Mouse (Mus musculus): Measurements from ENCODE around the gene Acap3. TPM values are rescaled to one million over a fixed set of nuclear protein-coding genes. Genes with fewer than 3 reads are reported as not detected.

The Acap3 gene
- total RNA-seq, 2 experiments from 2014 or later, result 9.0 to 27.8 TPM

DNA sequence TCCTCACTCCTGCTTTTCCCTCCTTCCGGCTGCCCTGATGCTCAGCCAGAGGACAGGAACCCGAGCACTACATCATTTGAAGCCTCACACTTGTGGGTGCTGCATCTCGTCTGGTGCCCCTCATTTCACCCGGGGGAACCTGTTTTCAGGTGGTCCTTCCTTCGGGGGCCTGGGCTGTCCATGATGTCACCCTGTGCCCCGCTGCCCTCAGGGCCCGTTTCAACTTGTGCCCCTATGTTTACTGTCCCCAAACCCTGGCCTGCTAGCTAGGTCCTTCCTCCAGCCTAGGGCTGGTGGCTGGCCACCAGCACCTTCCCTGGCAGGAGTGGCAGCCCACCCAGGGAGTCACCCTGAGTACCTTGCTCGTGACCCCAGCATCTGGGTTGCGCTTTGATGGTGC, 14.5 kb downstream of the Acap3 start:
- no peak for ATAC-seq (replicated peaks; ENCODE audit: low FRiP score, low TSS enrichment, poor library complexity, severe bottlenecking)

DNA sequence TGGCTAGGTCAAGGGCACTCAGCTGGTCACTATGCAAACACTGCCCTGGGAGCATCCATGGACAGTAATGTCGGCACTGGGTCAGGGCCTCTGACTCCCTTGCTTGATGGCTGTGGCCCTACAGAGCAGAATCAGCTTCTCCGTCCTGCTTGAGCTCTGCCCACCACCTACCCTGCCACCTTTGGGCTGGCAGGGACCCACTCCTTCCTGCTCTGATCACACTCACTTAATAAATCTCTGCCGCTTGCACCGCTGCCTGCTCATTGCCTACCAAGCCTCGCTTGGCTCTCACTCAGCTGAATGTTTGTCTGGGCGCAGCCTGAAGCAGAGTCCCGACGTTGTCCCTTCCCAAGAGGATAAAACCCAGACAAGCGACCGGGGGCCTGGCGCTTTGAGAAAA, 15.4 kb downstream of the Acap3 start:
- no peak for ATAC-seq (replicated peaks; ENCODE audit: low FRiP score, low TSS enrichment, poor library complexity, severe bottlenecking)

DNA sequence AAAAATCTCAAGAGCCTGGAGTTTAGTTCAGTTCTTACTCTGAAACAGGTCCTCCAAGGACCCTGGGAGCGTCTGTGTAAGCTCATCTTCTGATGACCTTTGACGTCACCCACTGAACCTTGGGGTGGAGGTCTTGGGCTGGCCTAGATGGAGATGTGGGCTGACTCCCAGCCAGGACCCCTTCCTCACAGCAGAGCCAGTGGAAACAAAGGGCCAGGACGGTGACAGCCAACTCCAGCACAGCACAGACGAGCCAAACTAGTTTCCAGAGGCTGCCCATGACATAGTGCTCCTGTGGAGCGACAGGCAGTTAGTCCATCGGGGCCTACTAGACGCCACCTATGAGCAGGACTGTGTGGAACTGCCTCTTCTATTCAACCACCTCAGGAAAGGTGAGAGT, 16.7 kb downstream of the Acap3 start:
- no peak for ATAC-seq (replicated peaks; ENCODE audit: low FRiP score, low TSS enrichment, poor library complexity, severe bottlenecking)

DNA sequence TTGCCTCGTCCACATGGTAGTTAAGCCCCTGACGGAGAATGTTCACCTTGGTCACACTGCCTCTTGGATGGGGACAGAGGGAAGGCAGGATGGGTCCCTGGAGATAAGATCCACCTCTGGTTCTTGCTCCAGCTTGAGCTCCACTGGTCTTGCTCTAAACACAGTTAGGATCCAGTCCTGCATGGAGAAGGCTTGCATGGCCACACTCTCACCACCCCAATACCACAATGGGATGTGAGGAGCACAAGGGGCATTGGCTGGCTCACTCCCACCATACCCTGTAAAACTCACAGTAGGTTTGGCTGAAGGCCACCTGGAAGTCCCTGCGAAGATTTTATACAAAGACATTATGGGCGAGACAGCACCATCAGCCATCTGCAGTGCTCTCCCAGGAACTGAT, 17.1 kb downstream of the Acap3 start:
- ATAC-seq (replicated peaks; ENCODE audit: low FRiP score, low TSS enrichment, poor library complexity, severe bottlenecking), result no peak

DNA sequence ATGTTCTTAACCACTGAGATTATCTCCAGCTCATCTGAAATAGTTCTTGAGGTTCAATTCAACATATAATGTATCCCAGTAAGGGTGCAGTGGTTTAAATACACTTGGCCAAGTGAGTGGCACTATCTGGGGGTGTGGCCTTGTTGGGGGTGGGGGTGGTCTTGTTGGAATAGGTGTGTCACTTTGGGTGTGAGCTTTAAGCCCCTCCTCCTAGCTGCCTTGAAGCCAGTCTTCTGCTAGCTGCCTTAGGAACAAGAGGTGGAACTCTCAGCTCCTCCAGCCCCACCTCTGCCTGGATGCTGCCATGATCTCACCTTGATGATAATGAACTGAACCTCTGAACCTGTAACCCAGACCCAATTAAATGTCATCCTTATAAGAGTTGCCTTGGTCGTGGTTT, 40.4 kb downstream of the Acap3 start:
- no peak for ATAC-seq (replicated peaks; ENCODE audit: low FRiP score, low TSS enrichment, poor library complexity, severe bottlenecking)

DNA sequence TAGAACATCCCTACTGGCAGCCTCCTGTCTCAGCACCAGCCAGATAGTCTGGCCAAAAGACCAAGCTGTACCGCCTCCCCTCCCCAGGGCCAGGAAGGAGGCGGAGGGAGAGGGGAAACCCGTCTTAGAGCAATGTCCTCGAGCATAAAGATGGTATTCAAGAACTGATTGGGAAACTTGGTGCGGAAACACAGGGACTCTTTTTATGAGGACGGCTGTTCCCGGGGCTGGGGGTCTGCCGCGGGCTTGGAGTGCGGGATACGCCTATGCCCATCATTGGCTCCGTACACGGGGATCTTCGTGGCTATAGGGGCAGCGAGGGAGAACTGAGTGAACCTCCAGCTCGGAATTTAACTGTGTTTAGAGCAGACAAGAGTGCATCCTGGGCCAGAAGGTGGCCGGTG, 51.4 kb downstream of the Acap3 start:
- ATAC-seq (replicated peaks; ENCODE audit: low FRiP score, low TSS enrichment, poor library complexity, severe bottlenecking), result peak; percentile 51

DNA sequence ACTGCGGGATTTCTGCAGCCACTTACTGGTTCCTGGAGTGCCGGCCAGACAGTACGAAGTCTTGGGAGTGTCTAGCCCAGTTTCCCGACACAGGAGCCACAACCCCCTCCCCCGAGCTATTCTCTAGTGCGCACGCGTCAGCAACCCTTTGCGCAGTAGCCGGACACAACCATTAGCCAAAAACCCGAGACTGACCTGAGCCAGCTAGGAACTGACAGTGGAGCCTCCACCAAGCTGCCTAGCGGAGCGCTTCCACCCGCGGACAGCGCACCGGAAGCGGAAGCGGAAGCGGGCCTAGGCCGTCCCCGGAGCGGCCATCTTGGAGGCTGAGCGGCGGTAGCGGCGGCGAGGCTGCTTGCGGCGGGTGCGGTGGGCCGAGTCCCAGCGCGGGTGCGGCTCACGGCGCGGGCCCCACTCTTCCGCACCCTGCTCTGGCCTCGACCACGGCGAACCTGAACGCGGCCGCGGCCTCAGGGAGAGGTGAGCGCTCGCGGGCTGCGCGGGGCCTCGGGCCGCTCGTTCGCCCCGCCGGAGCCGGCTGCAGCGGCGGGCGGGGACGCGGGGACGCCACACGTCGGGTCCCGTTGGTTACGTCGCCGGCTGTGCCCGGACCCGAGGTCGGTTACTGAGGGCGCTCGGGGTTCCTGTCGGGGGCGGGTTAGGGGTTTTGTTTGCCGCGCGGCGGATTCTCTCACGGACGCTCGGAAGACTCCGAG, 52.1 kb downstream of the Acap3 start, which contains the start of gene Ube2j2:
Ube2j2 (plus strand) TSS at position 298 of the 716 bp plus-strand sequence.
- peak; percentile 87 for ATAC-seq (replicated peaks; ENCODE audit: low FRiP score, low TSS enrichment, poor library complexity, severe bottlenecking)

DNA sequence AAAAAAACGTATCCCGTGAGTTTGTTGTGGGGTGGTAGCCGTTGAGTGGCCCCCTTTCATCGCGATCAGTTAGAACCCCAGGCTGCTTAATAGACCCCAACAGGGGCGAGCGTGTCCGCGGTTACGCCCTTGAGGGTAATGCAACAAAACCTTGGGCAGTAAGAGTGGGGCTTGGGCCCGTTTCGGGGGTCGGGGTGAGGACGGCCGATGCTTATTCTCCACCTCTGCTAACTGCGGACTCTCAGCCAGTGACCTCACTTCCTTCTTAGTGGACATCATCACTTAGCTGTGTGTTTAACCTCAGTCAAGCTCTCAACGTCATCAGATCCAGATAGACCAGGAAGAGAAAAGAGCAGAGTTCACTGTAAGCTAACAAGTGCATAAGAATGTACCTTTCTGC, 52.6 kb downstream of the Acap3 start:
- ATAC-seq (replicated peaks; ENCODE audit: low FRiP score, low TSS enrichment, poor library complexity, severe bottlenecking), result peak; percentile 32; the same call in 1 of the 2 replicates

DNA sequence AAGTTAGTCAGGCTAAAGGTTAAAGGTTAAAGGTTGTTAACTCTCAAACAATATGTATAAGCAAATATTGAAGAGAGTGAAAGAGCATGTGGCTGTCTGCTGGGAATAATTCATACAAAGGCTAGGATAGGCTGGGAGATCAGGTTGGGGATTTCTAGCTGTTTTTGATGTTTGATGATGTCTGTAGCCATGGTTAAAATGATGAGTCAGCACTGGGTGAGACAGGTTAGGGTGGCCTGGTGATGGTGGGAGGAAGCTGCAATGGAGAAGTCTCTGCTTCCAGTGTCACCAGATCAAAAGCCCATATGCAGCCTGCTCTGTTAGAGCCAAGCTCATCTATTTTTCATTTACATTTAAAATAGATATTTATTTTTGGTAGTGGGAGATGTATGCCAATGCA, 55.5 kb downstream of the Acap3 start:
- no peak for ATAC-seq (replicated peaks; ENCODE audit: low FRiP score, low TSS enrichment, poor library complexity, severe bottlenecking)

DNA sequence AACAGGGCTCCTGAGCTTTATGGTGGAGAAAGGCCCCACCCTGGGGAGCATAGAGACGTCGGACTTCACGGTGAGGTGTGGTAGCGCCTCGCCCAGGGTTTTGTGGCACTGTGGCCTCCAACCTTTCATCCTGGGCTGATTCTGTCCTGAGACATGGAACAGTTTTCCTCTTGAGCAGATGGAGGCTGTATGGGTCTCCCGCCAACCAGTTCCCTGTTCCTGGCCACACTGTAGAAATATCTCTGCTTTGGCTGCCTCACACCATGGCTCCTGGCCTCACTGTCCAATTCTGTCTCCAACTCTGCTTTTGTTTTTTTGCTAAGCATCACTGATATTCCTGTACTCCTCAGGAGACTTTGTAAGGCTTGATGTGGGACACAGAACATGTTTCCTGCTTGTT, 63.9 kb downstream of the Acap3 start:
- no peak for ATAC-seq (replicated peaks; ENCODE audit: low FRiP score, low TSS enrichment, poor library complexity, severe bottlenecking)

Other genes starting within 250 kb of the Acap3 start
- gene Gm10563, start 246.4 kb upstream of the Acap3 start, total RNA-seq (2014; fragmentation: Nextera tagmentation), result not detected in 2 replicates
- gene Gm10563, start 246.4 kb upstream of the Acap3 start, total RNA-seq (2017), result not detected in 2 replicates
- gene Mmp23, start 238.4 kb upstream of the Acap3 start, total RNA-seq (2014; fragmentation: Nextera tagmentation), result not detected in 2 replicates
- gene Mmp23, start 238.4 kb upstream of the Acap3 start, total RNA-seq (2017), result not detected in 2 replicates
- 12.9 and 17.9 TPM in 2 replicates for gene Mib2, start 222.6 kb upstream of the Acap3 start, total RNA-seq (2014; fragmentation: Nextera tagmentation)
- gene Mib2, start 222.6 kb upstream of the Acap3 start, total RNA-seq (2017), result 11.9 and 13.3 TPM in 2 replicates
- 1.1 and 2.8 TPM in 2 replicates for gene Fndc10, start 197.5 kb upstream of the Acap3 start, total RNA-seq (2014; fragmentation: Nextera tagmentation)
- gene Fndc10, start 197.5 kb upstream of the Acap3 start, total RNA-seq (2017), result 0.33 and 0.88 TPM in 2 replicates
- 83.5 and 90.2 TPM in 2 replicates for gene Ssu72, start 187.0 kb upstream of the Acap3 start, total RNA-seq (2014; fragmentation: Nextera tagmentation)
- gene Ssu72, start 187.0 kb upstream of the Acap3 start, total RNA-seq (2017), result 75.3 and 94.1 TPM in 2 replicates
- gene Tmem240, start 157.0 kb upstream of the Acap3 start, total RNA-seq (2014; fragmentation: Nextera tagmentation), result 0.17 and 0.20 TPM in 2 replicates
- gene Tmem240, start 157.0 kb upstream of the Acap3 start, total RNA-seq (2017), result under 0.01 and 0.65 TPM in 2 replicates
- gene Atad3a, start 130.7 kb upstream of the Acap3 start, total RNA-seq (2014; fragmentation: Nextera tagmentation), result 123 and 206 TPM in 2 replicates
- 95.3 and 123 TPM in 2 replicates for gene Atad3a, start 130.7 kb upstream of the Acap3 start, total RNA-seq (2017)
- not detected in 2 replicates for gene Vwa1, start 117.1 kb upstream of the Acap3 start, total RNA-seq (2014; fragmentation: Nextera tagmentation)
- gene Vwa1, start 117.1 kb upstream of the Acap3 start, total RNA-seq (2017), result 0.08 and 0.19 TPM in 2 replicates
- gene Tmem88b, start 105.9 kb upstream of the Acap3 start, total RNA-seq (2014; fragmentation: Nextera tagmentation), result not detected in 2 replicates
- gene Tmem88b, start 105.9 kb upstream of the Acap3 start, total RNA-seq (2017), result 0.09 TPM in 1 of 2 replicates, not detected in the other
- not detected in 2 replicates for gene Ankrd65, start 101.4 kb upstream of the Acap3 start, total RNA-seq (2014; fragmentation: Nextera tagmentation)
- gene Ankrd65, start 101.4 kb upstream of the Acap3 start, total RNA-seq (2017), result not detected in 2 replicates
- 189 and 239 TPM in 2 replicates for gene Mrpl20, start 88.9 kb upstream of the Acap3 start, total RNA-seq (2014; fragmentation: Nextera tagmentation)
- 78.5 and 90.1 TPM in 2 replicates for gene Mrpl20, start 88.9 kb upstream of the Acap3 start, total RNA-seq (2017)
- 108 and 141 TPM in 2 replicates for gene Ccnl2, start 79.3 kb upstream of the Acap3 start, total RNA-seq (2014; fragmentation: Nextera tagmentation)
- 86.9 and 94.2 TPM in 2 replicates for gene Ccnl2, start 79.3 kb upstream of the Acap3 start, total RNA-seq (2017)
- gene Aurkaip1, start 60.5 kb upstream of the Acap3 start, total RNA-seq (2014; fragmentation: Nextera tagmentation), result 108 and 182 TPM in 2 replicates
- 127 and 137 TPM in 2 replicates for gene Aurkaip1, start 60.5 kb upstream of the Acap3 start, total RNA-seq (2017)
- gene Mxra8, start 52.1 kb upstream of the Acap3 start, total RNA-seq (2014; fragmentation: Nextera tagmentation), result not detected in 2 replicates
- gene Mxra8, start 52.1 kb upstream of the Acap3 start, total RNA-seq (2017), result not detected in 2 replicates
- 24.2 and 49.5 TPM in 2 replicates for gene Dvl1, start 44.4 kb upstream of the Acap3 start, total RNA-seq (2014; fragmentation: Nextera tagmentation)
- gene Dvl1, start 44.4 kb upstream of the Acap3 start, total RNA-seq (2017), result 11.1 and 16.2 TPM in 2 replicates
- gene Tas1r3, start 28.5 kb upstream of the Acap3 start, total RNA-seq (2014; fragmentation: Nextera tagmentation), result 1.2 TPM in 1 of 2 replicates, not detected in the other
- 0.19 TPM in 1 of 2 replicates, not detected in the other for gene Tas1r3, start 28.5 kb upstream of the Acap3 start, total RNA-seq (2017)
- gene Cptp, start 22.4 kb upstream of the Acap3 start, total RNA-seq (2014; fragmentation: Nextera tagmentation), result 8.2 and 13.3 TPM in 2 replicates
- gene Cptp, start 22.4 kb upstream of the Acap3 start, total RNA-seq (2017), result 6.4 and 8.2 TPM in 2 replicates
- 49.7 and 65.3 TPM in 2 replicates for gene Ints11, start 22.3 kb upstream of the Acap3 start, total RNA-seq (2014; fragmentation: Nextera tagmentation)
- gene Ints11, start 22.3 kb upstream of the Acap3 start, total RNA-seq (2017), result 31.3 and 34.2 TPM in 2 replicates
- 24.6 and 44.0 TPM in 2 replicates for gene Pusl1, start within 50 bp of the Acap3 start, total RNA-seq (2014; fragmentation: Nextera tagmentation)
- 32.7 and 40.2 TPM in 2 replicates for gene Pusl1, start within 50 bp of the Acap3 start, total RNA-seq (2017)
- 76.0 and 111 TPM in 2 replicates for gene Ube2j2, start 52.0 kb downstream of the Acap3 start, total RNA-seq (2014; fragmentation: Nextera tagmentation)
- 133 and 145 TPM in 2 replicates for gene Ube2j2, start 52.0 kb downstream of the Acap3 start, total RNA-seq (2017)
- gene C1qtnf12, start 70.5 kb downstream of the Acap3 start, total RNA-seq (2014; fragmentation: Nextera tagmentation), result 923 and 965 TPM in 2 replicates
- gene C1qtnf12, start 70.5 kb downstream of the Acap3 start, total RNA-seq (2017), result 161 and 357 TPM in 2 replicates
- gene B3galt6, start 100.8 kb downstream of the Acap3 start, total RNA-seq (2014; fragmentation: Nextera tagmentation), result 7.6 and 9.4 TPM in 2 replicates
- gene B3galt6, start 100.8 kb downstream of the Acap3 start, total RNA-seq (2017), result 11.0 and 11.7 TPM in 2 replicates
- gene Sdf4, start 101.0 kb downstream of the Acap3 start, total RNA-seq (2014; fragmentation: Nextera tagmentation), result 48.2 and 74.4 TPM in 2 replicates
- gene Sdf4, start 101.0 kb downstream of the Acap3 start, total RNA-seq (2017), result 137 and 143 TPM in 2 replicates
- gene Tnfrsf4, start 122.0 kb downstream of the Acap3 start, total RNA-seq (2014; fragmentation: Nextera tagmentation), result 2.5 and 6.9 TPM in 2 replicates
- 1.8 and 5.6 TPM in 2 replicates for gene Tnfrsf4, start 122.0 kb downstream of the Acap3 start, total RNA-seq (2017)
- gene Tnfrsf18, start 134.3 kb downstream of the Acap3 start, total RNA-seq (2014; fragmentation: Nextera tagmentation), result 3.7 and 7.5 TPM in 2 replicates
- 2.6 and 7.0 TPM in 2 replicates for gene Tnfrsf18, start 134.3 kb downstream of the Acap3 start, total RNA-seq (2017)
- not detected in 2 replicates for gene Ttll10, start 167.6 kb downstream of the Acap3 start, total RNA-seq (2014; fragmentation: Nextera tagmentation)
- gene Ttll10, start 167.6 kb downstream of the Acap3 start, total RNA-seq (2017), result not detected in 2 replicates
- 42.9 and 43.3 TPM in 2 replicates for gene 9430015G10Rik, start 218.2 kb downstream of the Acap3 start, total RNA-seq (2014; fragmentation: Nextera tagmentation)
- 33.9 and 38.2 TPM in 2 replicates for gene 9430015G10Rik, start 218.2 kb downstream of the Acap3 start, total RNA-seq (2017)
- 1.1 TPM in 1 of 2 replicates, not detected in the other for gene Rnf223, start 238.7 kb downstream of the Acap3 start, total RNA-seq (2014; fragmentation: Nextera tagmentation)
- not detected in 2 replicates for gene Rnf223, start 238.7 kb downstream of the Acap3 start, total RNA-seq (2017)